Mouse (Mus musculus) heart, postnatal 36 days (tissue): ENCODE data around the gene AU021092. TPM values are rescaled to one million over a fixed set of nuclear protein-coding genes. Genes with fewer than 3 reads are reported as not detected.
"Not testable (repeated sequence)": the region's sequence is repeated elsewhere in the genome, so short reads cannot be mapped to it uniquely, and the experiment has no call there.

Experiments used
- DNase-seq, 2 experiments: peaks; one replicate each; pipeline ENCODE4 v3.0.0; 2021 to 2022
- intact Hi-C: fragments of 180-260 bp; cut with DNase I; formaldehyde crosslinking; loops from one replicate; pipeline ENCODE4 v1.15.1; 2025
- total RNA-seq, 2 experiments: library from RNA; stranded (reverse); gene quantifications; 2 replicates each; pipeline ENCODE4 v1.2.3; 2021

Gene AU021092
- 10 to 100 TPM; 22.9 to 23.6 TPM for total RNA-seq

- intact Hi-C loops: no loop called here
- peak in 1 of 2 experiments; percentile 30 for DNase-seq
These were observed at the start of gene AU021092 for GRCm38 (mm10) chr16:5222140-5222539. TSS of gene AU021092 (minus strand) at chr16:5222299.

DNA sequence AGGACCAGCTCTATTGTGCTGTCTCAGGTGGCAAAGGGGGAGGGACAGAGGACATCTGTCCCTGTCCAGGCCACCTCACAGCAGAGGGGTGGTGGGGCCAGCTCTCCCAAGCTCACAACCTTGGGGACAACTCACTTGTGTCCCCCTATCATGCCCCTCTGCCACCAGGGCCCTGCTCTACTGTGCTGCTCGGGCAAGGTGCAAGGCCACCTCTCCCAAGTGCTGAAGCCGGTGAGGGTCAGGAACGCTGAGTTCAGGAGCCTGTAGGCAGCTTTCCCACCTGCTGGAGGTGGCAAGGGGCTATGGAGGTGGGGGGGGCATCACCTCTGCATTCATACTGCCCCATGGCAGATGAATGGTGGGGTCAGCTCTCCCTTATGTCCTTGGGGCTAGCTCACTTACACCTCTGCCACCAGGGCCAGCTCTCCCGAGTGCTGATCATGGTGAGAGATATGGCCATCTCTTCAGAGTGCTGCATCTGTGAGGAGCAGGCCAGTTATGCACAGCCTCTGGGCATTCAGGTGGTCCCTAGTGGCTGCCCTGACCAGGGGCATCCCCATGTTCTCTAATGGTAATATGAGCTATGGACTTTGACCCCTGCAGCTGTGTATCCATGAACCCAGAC, 49.4 kb upstream of the AU021092 start:
- intact Hi-C loops: no loop called here
- DNase-seq: no peak

- no peak for DNase-seq
- intact Hi-C loops: no loop called here
These were observed 41.8 kb upstream of the AU021092 start for GRCm38 (mm10) chr16:5263926-5264325.

- intact Hi-C loops: no loop called here
- no peak for DNase-seq
These were observed 41.1 kb upstream of the AU021092 start for GRCm38 (mm10) chr16:5263156-5263555.

DNA sequence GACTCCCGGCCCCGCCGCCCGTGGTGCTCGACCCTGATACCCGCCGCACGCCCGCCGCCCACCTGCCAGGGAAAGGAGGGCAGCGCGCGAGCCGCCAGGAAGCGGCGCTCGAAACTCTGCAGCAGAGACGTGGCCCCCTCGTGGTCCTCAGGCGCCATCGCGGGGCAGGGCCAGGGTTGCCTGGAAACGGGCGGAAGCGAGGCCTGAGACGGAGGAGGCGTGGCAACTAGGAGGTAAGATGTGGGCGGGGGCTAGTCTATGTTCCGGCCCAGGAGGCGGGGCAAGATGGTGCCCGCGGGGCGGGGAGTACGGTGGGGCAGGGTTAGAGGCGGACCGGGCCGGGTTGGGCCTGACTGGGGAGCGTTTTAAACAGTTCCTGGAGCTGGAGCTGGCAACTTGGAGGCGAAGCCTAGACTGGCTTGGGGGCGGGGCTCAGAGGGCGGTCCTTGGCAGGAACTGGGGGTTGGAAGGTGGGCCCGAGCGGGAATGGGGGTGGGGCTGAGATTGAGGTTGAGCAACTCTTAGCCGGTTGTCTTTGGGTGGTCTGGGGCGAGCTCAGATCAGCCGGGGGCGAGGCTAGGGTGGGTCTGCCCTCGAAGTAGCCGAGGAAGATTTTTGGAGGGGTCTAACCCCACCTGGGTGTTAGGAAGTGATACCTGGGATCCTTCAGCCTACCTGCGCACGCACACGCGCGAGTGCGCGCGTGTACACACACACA, 33.8 kb upstream of the AU021092 start, which contains the start of gene Eef2kmt:
Eef2kmt (minus strand) TSS at position 205 of the 718 bp plus-strand sequence.
- intact Hi-C loops: loop anchor here (2.0 kb wide), 1 partner anchor 53 kb away; no protein-coding TSS in a partner anchor

GRCm38 (mm10) chr16:5255081-5255740, 33.1 kb upstream of the AU021092 start:
- intact Hi-C loops: loop anchor here (2.0 kb wide), 1 partner anchor 52 kb away; no protein-coding TSS in a partner anchor
- DNase-seq: peak in 1 of 2 experiments; percentile 27

More for the DNA sequence above, 33.8 kb upstream of the AU021092 start, which contains the start of gene Eef2kmt:
- DNase-seq: peak; percentile 97

DNA sequence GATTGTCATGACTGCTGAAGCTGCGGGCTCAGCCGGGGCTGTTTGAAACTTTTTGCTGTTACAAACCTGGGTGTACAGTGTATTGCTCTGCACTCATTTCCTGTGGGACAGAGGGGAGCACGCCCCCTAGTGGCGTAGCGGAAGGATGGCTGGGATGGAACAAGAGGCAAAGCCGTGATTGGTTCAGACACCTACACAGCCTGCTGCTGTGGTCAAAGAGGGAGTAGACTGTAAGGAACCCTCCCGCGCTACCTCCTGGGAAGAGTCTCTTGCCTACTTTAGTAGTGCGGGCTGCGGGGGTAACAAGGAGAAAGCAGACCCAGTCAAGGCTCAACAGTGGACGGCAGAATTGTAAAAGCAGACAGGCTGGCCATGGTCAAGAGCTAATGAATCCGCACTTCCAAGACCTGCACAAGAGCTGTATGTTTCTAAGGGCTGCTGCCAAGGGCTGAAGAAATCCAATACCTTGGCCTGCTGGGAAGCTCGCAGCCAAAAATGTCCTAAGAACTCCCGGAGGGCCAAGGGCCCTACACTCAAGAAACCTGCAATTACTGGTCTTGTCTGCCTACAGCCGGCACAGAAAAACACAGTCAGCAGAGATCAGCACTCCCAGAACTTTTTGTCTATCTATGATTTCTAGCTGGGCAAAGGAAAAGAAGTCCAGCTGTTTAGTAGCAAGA, 32.4 kb upstream of the AU021092 start:
- intact Hi-C loops: loop anchor here (2.0 kb wide), 1 partner anchor 52 kb away; no protein-coding TSS in a partner anchor

GRCm38 (mm10) chr16:5252260-5252659, 30.2 kb upstream of the AU021092 start:
- intact Hi-C loops: no loop called here
- DNase-seq: no peak

More for the DNA sequence above, 32.4 kb upstream of the AU021092 start:
- DNase-seq: peak; percentile 77 to 78

DNA sequence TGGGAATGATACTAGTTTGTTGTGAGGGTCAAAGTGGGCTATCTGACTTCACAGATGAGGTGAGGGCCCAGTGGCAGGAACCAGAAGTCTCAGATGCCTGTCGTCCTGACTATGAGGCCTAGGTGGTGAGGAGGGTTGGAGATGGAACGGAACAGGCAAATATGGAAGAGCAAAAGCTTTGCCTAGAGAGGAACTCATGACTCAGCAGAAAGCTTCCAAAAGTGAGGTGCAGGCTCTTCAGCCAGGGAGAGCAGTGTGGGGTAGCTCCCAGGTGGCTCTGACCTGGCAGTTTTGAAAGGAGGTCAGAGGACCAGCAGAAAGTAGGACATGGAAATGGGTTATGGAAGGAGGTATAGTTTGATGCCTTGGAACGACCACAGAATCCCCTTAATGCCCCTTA, 28.8 kb upstream of the AU021092 start:
- no peak for DNase-seq
- intact Hi-C loops: no loop called here

GRCm38 (mm10) chr16:5244411-5244810, 22.3 kb upstream of the AU021092 start:
- DNase-seq: peak; percentile 76 to 78
- intact Hi-C loops: loop anchor here (1.0 kb wide), 1 partner anchor 42 kb away; no protein-coding TSS in a partner anchor

DNA sequence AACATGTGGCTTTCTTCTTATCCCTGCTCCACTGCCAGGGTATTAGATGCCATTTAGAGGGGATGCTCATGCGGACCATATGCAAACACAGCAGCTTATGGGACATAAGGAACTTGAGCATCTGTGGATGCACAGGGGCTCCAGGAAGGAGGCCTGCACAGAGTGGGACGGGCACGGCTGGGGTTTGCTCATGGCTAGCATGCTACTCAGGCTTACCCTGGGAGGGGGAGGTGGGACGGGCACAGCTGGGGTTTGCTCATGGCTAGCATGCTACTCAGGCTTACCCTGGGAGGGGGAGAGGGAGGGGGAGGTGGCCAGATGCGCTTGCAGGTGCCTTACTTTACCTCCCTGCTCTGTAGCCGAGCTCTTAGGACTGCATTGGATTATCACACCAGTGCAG, 20.8 kb upstream of the AU021092 start:
- intact Hi-C loops: no loop called here
- no peak for DNase-seq

DNA sequence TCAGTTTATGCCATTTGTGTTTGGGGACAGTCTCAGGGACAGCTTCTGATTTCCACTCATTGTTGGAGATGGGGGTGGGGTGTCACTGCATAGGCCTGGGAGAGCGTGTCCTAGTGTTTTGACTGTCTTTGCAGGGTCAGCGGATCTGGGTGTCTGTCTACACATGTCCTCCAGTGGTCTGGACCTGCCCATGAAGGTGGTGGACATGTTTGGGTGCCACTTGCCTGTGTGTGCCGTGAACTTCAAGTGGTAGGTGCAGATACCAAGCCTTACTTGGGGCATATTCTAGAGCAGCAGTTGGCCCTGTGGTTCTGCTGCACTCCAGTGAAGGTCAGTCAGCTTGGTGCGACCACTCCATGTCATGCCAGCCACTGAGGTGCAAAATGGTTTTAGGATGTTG, 20.3 kb upstream of the AU021092 start:
- intact Hi-C loops: no loop called here
- no peak for DNase-seq

GRCm38 (mm10) chr16:5233418-5234313, 11.6 kb upstream of the AU021092 start, which contains the start of gene Alg1:
TSS of gene Alg1 (plus strand) at chr16:5233621.
- intact Hi-C loops: loop anchor here (1.0 kb wide), 1 partner anchor 20 kb away; no protein-coding TSS in a partner anchor

DNA sequence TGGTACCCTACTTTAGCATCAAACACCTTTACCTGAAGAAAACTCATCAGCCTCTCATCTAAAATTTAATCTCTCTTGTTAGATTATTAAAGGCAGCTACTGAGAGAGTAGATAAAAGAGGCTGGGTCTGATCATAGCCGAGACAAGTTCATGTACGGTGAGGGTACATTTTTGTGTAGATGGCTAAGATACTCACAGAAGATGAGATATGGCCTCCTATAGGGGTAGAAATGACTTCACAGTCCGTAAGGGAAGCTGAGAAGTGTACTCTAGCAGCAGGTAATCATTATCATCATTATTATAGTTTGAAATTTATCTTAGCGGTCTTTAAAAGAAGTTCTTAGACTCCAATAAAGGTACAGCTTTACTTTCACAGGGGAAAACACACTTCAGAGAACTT, 10.9 kb upstream of the AU021092 start:
- no peak for DNase-seq
- intact Hi-C loops: no loop called here

More at GRCm38 (mm10) chr16:5233418-5234313, 11.6 kb upstream of the AU021092 start, which contains the start of gene Alg1:
- DNase-seq: peak; percentile 93 to 94

DNA sequence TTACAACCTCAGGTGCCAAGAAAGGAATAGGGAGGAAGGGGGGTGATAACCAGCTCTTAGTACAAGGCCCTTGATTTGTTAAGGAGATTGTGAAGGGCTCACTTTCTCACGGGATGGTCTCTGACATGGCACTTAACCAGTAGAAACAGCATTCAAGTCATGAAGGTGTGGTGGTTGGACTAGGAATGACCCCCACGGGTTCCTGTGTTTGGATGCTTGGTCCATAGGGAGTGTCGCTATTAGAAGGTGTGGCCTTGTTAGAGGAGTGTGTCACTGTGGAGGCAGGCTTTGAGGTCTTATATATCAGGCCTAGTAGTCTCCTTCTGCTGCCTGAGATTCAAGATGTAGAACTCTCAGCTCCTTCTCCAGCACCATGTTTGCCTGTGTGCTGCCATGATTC, 6.0 kb upstream of the AU021092 start:
- DNase-seq, intact Hi-C loops: not testable (repeated sequence)

DNA sequence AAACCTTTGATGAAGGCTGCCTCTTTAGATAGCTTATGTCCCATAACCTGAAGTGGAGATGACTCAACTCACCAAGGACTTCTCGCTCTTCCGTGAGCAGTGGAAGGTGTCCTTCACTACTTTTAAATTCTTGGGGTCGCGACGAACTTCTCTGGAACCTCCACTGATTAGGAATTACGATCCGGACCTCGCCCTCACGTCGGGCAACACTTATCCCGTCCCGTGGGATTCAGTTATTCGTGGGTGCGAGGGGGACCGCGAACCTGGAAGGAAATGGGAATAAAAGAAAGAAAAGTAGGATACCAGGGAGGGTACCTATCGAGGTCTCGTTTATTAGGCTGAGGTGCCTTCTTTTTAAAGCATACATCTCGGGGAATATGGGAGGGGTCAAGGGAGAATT, 5.4 kb upstream of the AU021092 start:
- intact Hi-C loops, DNase-seq: not testable (repeated sequence)

DNA sequence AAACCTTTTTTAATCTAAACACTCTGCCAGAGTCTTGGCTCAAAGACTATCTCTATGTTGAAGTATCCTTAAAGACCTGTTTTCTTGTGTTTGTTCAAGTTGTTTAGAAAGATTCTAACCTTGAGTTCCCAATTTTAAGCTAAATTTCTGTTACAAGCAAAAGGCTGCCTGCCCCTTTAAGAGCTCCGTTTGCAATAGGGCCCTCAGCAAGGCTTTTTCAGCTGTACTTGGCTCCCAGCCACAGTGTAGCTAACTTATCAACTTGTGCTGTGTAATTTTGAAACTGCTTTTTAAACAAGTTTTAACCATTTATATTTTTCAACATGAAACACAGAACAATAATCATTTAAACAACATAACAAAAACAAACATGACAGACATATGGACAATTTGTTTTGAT, 4.4 kb upstream of the AU021092 start:
- DNase-seq: not testable (repeated sequence)

GRCm38 (mm10) chr16:5221403-5221802, 696 bp downstream of the AU021092 start:
- intact Hi-C loops: no loop called here
- DNase-seq: no peak

More for the DNA sequence above, 4.4 kb upstream of the AU021092 start:
- intact Hi-C loops: not testable (repeated sequence)
